Mouse (Mus musculus) left cerebral cortex, adult 18-20 months (tissue): ENCODE data around the gene Trim21. TPM values are rescaled to one million over a fixed set of nuclear protein-coding genes. Genes with fewer than 3 reads are reported as not detected.

Experiments used
- DNase-seq, 2 experiments: peaks; one replicate each; pipeline ENCODE4 v3.0.0; 2021 to 2022; ENCODE audit warnings: low spot score in 2 of 2, mixed read lengths in 1 of 2
- total RNA-seq, 2 experiments: library from RNA; stranded (reverse); gene quantifications; 2 replicates each; pipeline ENCODE4 v1.2.3; 2021

The Trim21 gene
- total RNA-seq, 2 experiments from 2014 or later = 2.6 to 2.8 TPM

- DNase-seq = no peak
These were observed 57.2 kb downstream of the Trim21 start for GRCm38 (mm10) chr7:102508066-102508465.

Other genes starting within 250 kb of the Trim21 start
- gene Rrm1, start 123.8 kb downstream of the Trim21 start, total RNA-seq = 10 to 100 TPM; 10.9 to 12.7 TPM
- gene Olfr543, start 83.8 kb downstream of the Trim21 start, total RNA-seq = not detected
- gene Olfr544, start 77.2 kb downstream of the Trim21 start, total RNA-seq = not detected
- gene Olfr545, start 65.9 kb downstream of the Trim21 start, total RNA-seq = not detected
- gene Olfr547, start 30.7 kb downstream of the Trim21 start, total RNA-seq = not detected
- not detected for gene Olfr548-ps1, start 24.6 kb downstream of the Trim21 start, total RNA-seq
- not detected for gene Olfr549, start 15.6 kb downstream of the Trim21 start, total RNA-seq
- under 1 TPM; 0.19 to 0.70 TPM for gene Olfr550, start 6.0 kb upstream of the Trim21 start, total RNA-seq
- not detected for gene Olfr551, start 26.4 kb upstream of the Trim21 start, total RNA-seq
- gene Olfr552, start 32.3 kb upstream of the Trim21 start, total RNA-seq = under 1 TPM in 1 of 2 experiments, not detected in 1; 0.09 TPM
- not detected for gene Olfr553, start 52.7 kb upstream of the Trim21 start, total RNA-seq
- not detected for gene Olfr554, start 72.9 kb upstream of the Trim21 start, total RNA-seq
- not detected for gene Olfr555, start 93.3 kb upstream of the Trim21 start, total RNA-seq
- not detected for gene Olfr556, start 99.4 kb upstream of the Trim21 start, total RNA-seq
- gene Trim68, start 121.8 kb upstream of the Trim21 start, total RNA-seq = 1 to 10 TPM; 3.0 to 4.6 TPM
- gene Olfr557, start 130.4 kb upstream of the Trim21 start, total RNA-seq = not detected
- gene Olfr558, start 136.7 kb upstream of the Trim21 start, total RNA-seq = under 1 TPM; 0.16 to 0.40 TPM
- not detected for gene Olfr33, start 153.6 kb upstream of the Trim21 start, total RNA-seq
- gene Olfr559, start 162.0 kb upstream of the Trim21 start, total RNA-seq = not detected
- under 1 TPM; 0.16 to 0.49 TPM for gene Olfr560, start 193.9 kb upstream of the Trim21 start, total RNA-seq
- under 1 TPM; 0.59 to 0.65 TPM for gene Olfr78, start 194.0 kb upstream of the Trim21 start, total RNA-seq
- not detected for gene Olfr561, start 205.7 kb upstream of the Trim21 start, total RNA-seq
- not detected for gene Olfr564, start 238.0 kb upstream of the Trim21 start, total RNA-seq